Mouse (Mus musculus) liver, postnatal 0 days (tissue): ENCODE measurements around the gene Atp1b2.

Experiments
- CTCF ChIP-seq: sonication (generic); IDR thresholded peaks from 2 replicates; pipeline ENCODE4 v1.5.1; 2016; ENCODE audit warnings: antibody characterized with exemption, low read depth
- EP300 ChIP-seq: IDR thresholded peaks from 2 replicates; pipeline ENCODE4 v1.6.1; 2016; ENCODE audit warnings: antibody characterized with exemption, low read depth, mild to moderate bottlenecking

GRCm38 (mm10) chr11:69610899-69611298 is 5.2 kb upstream of the Atp1b2 start:
- TF ChIP-seq EP300 (no peak), CTCF (no peak)
